Mouse (Mus musculus): Measurements from ENCODE around the gene Ccdc137. TPM values are rescaled to one million over a fixed set of nuclear protein-coding genes. Genes with fewer than 3 reads are reported as not detected.
A peak's percentile ranks its signal among the peaks of the same experiment; 100 is the strongest.

Gene Ccdc137
- polyA plus RNA-seq, 1 experiment, result 29.6 TPM

GRCm38 (mm10) chr11:120467051-120467735, 9.3 kb downstream of the Ccdc137 start, which contains the start of gene Arl16:
TSS of gene Arl16 (minus strand) at chr11:120467607.
- Histone ChIP-seq H3K4me1 (ENCODE audit: control insufficient read depth, insufficient read depth, low read length) (peaks cover 3% of the 10 kb centered on the region; the same call in 1 of the 2 replicates), H3K4me3 (replicated peaks; ENCODE audit: control insufficient read depth, low read depth, low read length) (peak within 1 kb of the TSS; percentile 94), H3K27ac (ENCODE audit: control insufficient read depth, insufficient read depth, low read depth, low read length, poor library complexity) (peak within 1 kb of the TSS; percentile 74)
- WGBS, result under 1% methylated on average over 54 of the region's 54 CpGs
- TF ChIP-seq CTCF (IDR thresholded peaks at IDR 0.05; ENCODE audit: control insufficient read depth, insufficient read depth, low read length) (no peak), POLR2A (IDR thresholded peaks at IDR 0.05; ENCODE audit: borderline replicate concordance, control insufficient read depth, low read depth, low read length) (peak; percentile 67)

- Histone ChIP-seq H3K4me1 (ENCODE audit: control insufficient read depth, insufficient read depth, low read length) (peaks cover 3% of the 10 kb centered on the region; the same call in 1 of the 2 replicates), H3K4me3 (replicated peaks; ENCODE audit: control insufficient read depth, low read depth, low read length) (peak overlapping the region; percentile 94), H3K27ac (ENCODE audit: control insufficient read depth, insufficient read depth, low read depth, low read length, poor library complexity) (peak overlapping the region; percentile 74)
- under 1% methylated on average over 33 of the region's 33 CpGs for WGBS
- TF ChIP-seq POLR2A (IDR thresholded peaks at IDR 0.05; ENCODE audit: borderline replicate concordance, control insufficient read depth, low read depth, low read length), result no peak
- TF ChIP-seq CTCF (IDR thresholded peaks at IDR 0.05; ENCODE audit: control insufficient read depth, insufficient read depth, low read length), result no peak
Measured at GRCm38 (mm10) chr11:120467736-120468092, 9.8 kb downstream of the Ccdc137 start.

- no peak for TF ChIP-seq CTCF (IDR thresholded peaks at IDR 0.05; ENCODE audit: control insufficient read depth, insufficient read depth, low read length)
- TF ChIP-seq POLR2A (IDR thresholded peaks at IDR 0.05; ENCODE audit: borderline replicate concordance, control insufficient read depth, low read depth, low read length), result no peak
- no peak overlapping the region for H3K27ac ChIP-seq (ENCODE audit: control insufficient read depth, insufficient read depth, low read depth, low read length, poor library complexity)
- 96% methylated on average over 6 of the region's 6 CpGs for WGBS
- no peak overlapping the region for H3K4me3 ChIP-seq (replicated peaks; ENCODE audit: control insufficient read depth, low read depth, low read length)
- peaks cover 1% of the 10 kb centered on the region; the same call in 1 of the 2 replicates for H3K4me1 ChIP-seq (ENCODE audit: control insufficient read depth, insufficient read depth, low read length)
Measured at GRCm38 (mm10) chr11:120472052-120472451, 14.1 kb downstream of the Ccdc137 start.

- 85% methylated on average over 7 of the region's 7 CpGs for WGBS
- H3K4me3 ChIP-seq (replicated peaks; ENCODE audit: control insufficient read depth, low read depth, low read length), result no peak overlapping the region
- no peak for TF ChIP-seq CTCF (IDR thresholded peaks at IDR 0.05; ENCODE audit: control insufficient read depth, insufficient read depth, low read length)
- no peak for TF ChIP-seq POLR2A (IDR thresholded peaks at IDR 0.05; ENCODE audit: borderline replicate concordance, control insufficient read depth, low read depth, low read length)
- H3K27ac ChIP-seq (ENCODE audit: control insufficient read depth, insufficient read depth, low read depth, low read length, poor library complexity), result no peak overlapping the region
- H3K4me1 ChIP-seq (ENCODE audit: control insufficient read depth, insufficient read depth, low read length), result no peaks in the 10 kb centered on the region
Measured at GRCm38 (mm10) chr11:120483448-120483934, 25.6 kb downstream of the Ccdc137 start.

- Histone ChIP-seq H3K4me3 (replicated peaks; ENCODE audit: control insufficient read depth, low read depth, low read length) (peak within 1 kb of the TSS; percentile 72), H3K4me1 (ENCODE audit: control insufficient read depth, insufficient read depth, low read length) (no peaks in the 10 kb centered on the region), H3K27ac (ENCODE audit: control insufficient read depth, insufficient read depth, low read depth, low read length, poor library complexity) (peak within 1 kb of the TSS; percentile 37)
- no peak for TF ChIP-seq CTCF (IDR thresholded peaks at IDR 0.05; ENCODE audit: control insufficient read depth, insufficient read depth, low read length)
- peak; percentile 73 for TF ChIP-seq POLR2A (IDR thresholded peaks at IDR 0.05; ENCODE audit: borderline replicate concordance, control insufficient read depth, low read depth, low read length)
- WGBS, result under 1% methylated on average over 60 of the region's 60 CpGs
Measured at GRCm38 (mm10) chr11:120484265-120484981, 26.5 kb downstream of the Ccdc137 start, which contains the start of gene Mrpl12. TSS of gene Mrpl12 (plus strand) at chr11:120484613.

GRCm38 (mm10) chr11:120485251-120485650, 27.3 kb downstream of the Ccdc137 start:
- TF ChIP-seq CTCF (IDR thresholded peaks at IDR 0.05; ENCODE audit: control insufficient read depth, insufficient read depth, low read length), result no peak
- TF ChIP-seq POLR2A (IDR thresholded peaks at IDR 0.05; ENCODE audit: borderline replicate concordance, control insufficient read depth, low read depth, low read length), result no peak
- H3K4me1 ChIP-seq (ENCODE audit: control insufficient read depth, insufficient read depth, low read length), result no peaks in the 10 kb centered on the region
- no peak overlapping the region for H3K27ac ChIP-seq (ENCODE audit: control insufficient read depth, insufficient read depth, low read depth, low read length, poor library complexity)
- WGBS, result 10% methylated on average over 10 of the region's 10 CpGs
- peak overlapping the region; percentile 72 for H3K4me3 ChIP-seq (replicated peaks; ENCODE audit: control insufficient read depth, low read depth, low read length)

- Histone ChIP-seq H3K4me1 (ENCODE audit: control insufficient read depth, insufficient read depth, low read length) (peaks cover 3% of the 10 kb centered on the region; the same call in 1 of the 2 replicates), H3K27ac (ENCODE audit: control insufficient read depth, insufficient read depth, low read depth, low read length, poor library complexity) (no peak overlapping the region), H3K4me3 (replicated peaks; ENCODE audit: control insufficient read depth, low read depth, low read length) (no peak overlapping the region)
- TF ChIP-seq POLR2A (IDR thresholded peaks at IDR 0.05; ENCODE audit: borderline replicate concordance, control insufficient read depth, low read depth, low read length), result no peak
- TF ChIP-seq CTCF (IDR thresholded peaks at IDR 0.05; ENCODE audit: control insufficient read depth, insufficient read depth, low read length), result no peak
- 75% methylated on average over 4 of the region's 4 CpGs for WGBS
Measured at GRCm38 (mm10) chr11:120488516-120488915, 30.6 kb downstream of the Ccdc137 start.

Data from bone marrow, adult 2 months (tissue).